Comparison of ENCODE assay signal across 8 mouse cellular contexts in genomic region chr11:51809632-51810224, GRCm38 (mm10). TPM values are rescaled to one million over a fixed set of nuclear protein-coding genes. Genes with fewer than 3 reads are reported as not detected.
DNase-seq lines count a peak whose midpoint lies in the region; ATAC-seq and TF ChIP-seq lines count a peak whose summit lies in the region.

No protein-coding gene starts in this region.

- ATAC-seq in hindbrain, embryonic 11.5 days (ENCODE audit: low FRiP score), result no peak
- no peak for ATAC-seq in hindbrain, embryonic 13.5 days (ENCODE audit: low FRiP score)

- no peaks in the 10 kb centered on the region for H3K9me3 ChIP-seq in hindbrain, embryonic 11.5 days (ENCODE audit: control insufficient read depth, low read length)
- no peaks in the 10 kb centered on the region for H3K9me3 ChIP-seq in hindbrain, embryonic 13.5 days
- no peaks in the 10 kb centered on the region for H3K9me3 ChIP-seq in ES-Bruce4 (replicated peaks; ENCODE audit: control insufficient read depth, insufficient read depth, low read length, poor library complexity, severe bottlenecking)

- DNase-seq in hindbrain, embryonic 11.5 days (ENCODE audit: low spot score), result peak; percentile 55
- peak; percentile 57 for DNase-seq in 3T3-L1 (ENCODE audit: low read depth, low spot score)
- peak; percentile 43 to 63 for DNase-seq in kidney, postnatal 36 days
- no peak for DNase-seq in embryo, embryonic 11 days
- no peak for DNase-seq in cerebellum, adult 9-11 months
- DNase-seq in urinary bladder, adult 18-20 months (ENCODE audit: low spot score in 2 of 2), result no peak

- no peak overlapping the region for H3K4me2 ChIP-seq in hindbrain, embryonic 11.5 days (replicated peaks; ENCODE audit: low read depth, low read length)
- no peak overlapping the region for H3K4me2 ChIP-seq in hindbrain, embryonic 13.5 days

- no peak overlapping the region for H3K4me3 ChIP-seq in hindbrain, embryonic 11.5 days (ENCODE audit: low read depth, low read length)
- H3K4me3 ChIP-seq in hindbrain, embryonic 13.5 days, result no peak overlapping the region
- no peak overlapping the region for H3K4me3 ChIP-seq in ES-Bruce4 (ENCODE audit: low read depth, low read length)

- 69% methylated on average over 6 of the region's 6 CpGs for WGBS in hindbrain, embryonic 11.5 days
- WGBS in hindbrain, embryonic 13.5 days, result 65% methylated on average over 6 of the region's 6 CpGs

- no peaks in the 10 kb centered on the region for H3K36me3 ChIP-seq in hindbrain, embryonic 11.5 days (ENCODE audit: control insufficient read depth, insufficient read depth, low read length)
- H3K36me3 ChIP-seq in hindbrain, embryonic 13.5 days, result no peaks in the 10 kb centered on the region
- no peaks in the 10 kb centered on the region for H3K36me3 ChIP-seq in ES-Bruce4 (ENCODE audit: control insufficient read depth, insufficient read depth, low read length, poor library complexity, severe bottlenecking)

- TF ChIP-seq POLR2A in ES-Bruce4 (IDR thresholded peaks at IDR 0.05; ENCODE audit: insufficient read depth, low read length), result no peak

- H3K27ac ChIP-seq in hindbrain, embryonic 11.5 days (ENCODE audit: low read depth, low read length), result no peak overlapping the region
- H3K27ac ChIP-seq in hindbrain, embryonic 13.5 days, result no peak overlapping the region
- no peak overlapping the region for H3K27ac ChIP-seq in ES-Bruce4 (ENCODE audit: insufficient read depth, low read length)

- H3K4me1 ChIP-seq in hindbrain, embryonic 11.5 days (replicated peaks; ENCODE audit: control insufficient read depth, insufficient read depth, low read length), result no peaks in the 10 kb centered on the region
- peaks cover 5% of the 10 kb centered on the region; the same call in 1 of the 2 replicates for H3K4me1 ChIP-seq in hindbrain, embryonic 13.5 days (replicated peaks)
- H3K4me1 ChIP-seq in ES-Bruce4 (ENCODE audit: control insufficient read depth, insufficient read depth, low read length), result no peaks in the 10 kb centered on the region

- no peak for TF ChIP-seq EP300 in ES-Bruce4 (IDR thresholded peaks at IDR 0.05; ENCODE audit: insufficient read depth, low read depth, low read length)

- peak; percentile 8 for TF ChIP-seq CTCF in ES-Bruce4 (IDR thresholded peaks at IDR 0.05; ENCODE audit: low read depth, low read length)

- H3K9ac ChIP-seq in hindbrain, embryonic 11.5 days (ENCODE audit: low read depth, low read length), result no peak overlapping the region
- H3K9ac ChIP-seq in hindbrain, embryonic 13.5 days, result no peak overlapping the region
- H3K9ac ChIP-seq in ES-Bruce4 (ENCODE audit: low read depth, poor library complexity, severe bottlenecking), result no peak overlapping the region

- no peaks in the 10 kb centered on the region for H3K27me3 ChIP-seq in hindbrain, embryonic 11.5 days (ENCODE audit: control insufficient read depth, insufficient read depth, low read length)
- no peaks in the 10 kb centered on the region for H3K27me3 ChIP-seq in hindbrain, embryonic 13.5 days
- no peaks in the 10 kb centered on the region for H3K27me3 ChIP-seq in ES-Bruce4 (ENCODE audit: control insufficient read depth, insufficient read depth, low read length, poor library complexity, severe bottlenecking)

RNA-seq across cellular contexts. Expression of gene Sar1b, which starts 46.2 kb away (rescaled TPM):
- 140 and 146 TPM in 2 replicates for polyA plus RNA-seq in hindbrain, embryonic 11.5 days (2014; fragmentation: Nextera tagmentation; extraction: Ambion mirVana)
- 182 and 189 TPM in 2 replicates for polyA plus RNA-seq in hindbrain, embryonic 13.5 days (2015; fragmentation: Nextera tagmentation; extraction: Ambion mirVana)
- 38.8 and 39.5 TPM in 2 replicates for polyA plus RNA-seq in ES-Bruce4 (2011; ENCODE audit: insufficient read depth, insufficient read length, low read depth, missing spikeins)

RNA-seq across cellular contexts. Expression of gene Sec24a, which starts 46.3 kb away (rescaled TPM):
- 12.7 and 16.1 TPM in 2 replicates for polyA plus RNA-seq in hindbrain, embryonic 11.5 days (2014; fragmentation: Nextera tagmentation; extraction: Ambion mirVana)
- polyA plus RNA-seq in hindbrain, embryonic 13.5 days (2015; fragmentation: Nextera tagmentation; extraction: Ambion mirVana), result 14.8 and 15.3 TPM in 2 replicates
- polyA plus RNA-seq in ES-Bruce4 (2011; ENCODE audit: insufficient read depth, insufficient read length, low read depth, missing spikeins), result 50.2 and 50.5 TPM in 2 replicates

RNA-seq across cellular contexts. Expression of gene Jade2, which starts 47.7 kb away (rescaled TPM):
- polyA plus RNA-seq in hindbrain, embryonic 11.5 days (2014; fragmentation: Nextera tagmentation; extraction: Ambion mirVana), result 0.34 and 0.40 TPM in 2 replicates
- polyA plus RNA-seq in hindbrain, embryonic 13.5 days (2015; fragmentation: Nextera tagmentation; extraction: Ambion mirVana), result 0.23 and 0.32 TPM in 2 replicates
- 9.6 and 10.1 TPM in 2 replicates for polyA plus RNA-seq in ES-Bruce4 (2011; ENCODE audit: insufficient read depth, insufficient read length, low read depth, missing spikeins)

Comparison
In these comparisons a context has a peak if more than half of its experiments do, and no peak if none do; other contexts are left out.
1. DNase-seq: peak in hindbrain, embryonic 11.5 days (single experiment), 3T3-L1 (single experiment) and kidney, postnatal 36 days (2 of 2); none in embryo, embryonic 11 days (single experiment), cerebellum, adult 9-11 months (single experiment) and urinary bladder, adult 18-20 months (0 of 2).